Mouse (Mus musculus) right cerebral cortex, postnatal 25 days (tissue): ENCODE results near the gene Prdm15.
A peak's percentile ranks its signal among the peaks of the same experiment; 100 is the strongest.

Experiments
- DNase-seq: peaks from one replicate; pipeline ENCODE4 v3.0.0; 2022

Prdm15 gene

GRCm38 (mm10) chr16:97817414-97817813 is 34.2 kb downstream of the Prdm15 start:
- DNase-seq = no peak

- no peak for DNase-seq
Measured at GRCm38 (mm10) chr16:97815269-97815668, 36.4 kb downstream of the Prdm15 start.

GRCm38 (mm10) chr16:97814060-97814459 is 37.6 kb downstream of the Prdm15 start:
- DNase-seq = no peak

- no peak for DNase-seq
Measured at GRCm38 (mm10) chr16:97808881-97809280, 42.8 kb downstream of the Prdm15 start.

GRCm38 (mm10) chr16:97805646-97806045 is 46.0 kb downstream of the Prdm15 start:
- DNase-seq = no peak

GRCm38 (mm10) chr16:97804680-97805547 is 46.7 kb downstream of the Prdm15 start:
- peak; percentile 63 for DNase-seq

GRCm38 (mm10) chr16:97797950-97798869 is 53.4 kb downstream of the Prdm15 start:
- no peak for DNase-seq

- DNase-seq = no peak
Measured at GRCm38 (mm10) chr16:97797212-97797611, 54.4 kb downstream of the Prdm15 start.

- DNase-seq = no peak
Measured at GRCm38 (mm10) chr16:97794256-97794655, 57.4 kb downstream of the Prdm15 start.

GRCm38 (mm10) chr16:97783057-97783456 is 68.6 kb downstream of the Prdm15 start:
- no peak for DNase-seq

- peak; percentile 72 for DNase-seq
Measured at GRCm38 (mm10) chr16:97778353-97779025, 73.2 kb downstream of the Prdm15 start.

- DNase-seq = no peak
Measured at GRCm38 (mm10) chr16:97766501-97766900, 85.1 kb downstream of the Prdm15 start.

- DNase-seq = no peak
Measured at GRCm38 (mm10) chr16:97764626-97765025, 87.0 kb downstream of the Prdm15 start.

GRCm38 (mm10) chr16:97763990-97764340 is 87.7 kb downstream of the Prdm15 start:
- DNase-seq = no peak

- DNase-seq = peak; percentile 12
Measured at GRCm38 (mm10) chr16:97763061-97763989, 88.3 kb downstream of the Prdm15 start, which contains the start of gene Ripk4. Gene Ripk4, minus strand, starts transcription at chr16:97763787.

- no peak for DNase-seq
Measured at GRCm38 (mm10) chr16:97761782-97762181, 89.9 kb downstream of the Prdm15 start.

- DNase-seq = no peak
Measured at GRCm38 (mm10) chr16:97759681-97760080, 92.0 kb downstream of the Prdm15 start.

- DNase-seq = no peak
Measured at GRCm38 (mm10) chr16:97758288-97758687, 93.4 kb downstream of the Prdm15 start.

- DNase-seq = no peak
Measured at GRCm38 (mm10) chr16:97756460-97756859, 95.2 kb downstream of the Prdm15 start.

- no peak for DNase-seq
Measured at GRCm38 (mm10) chr16:97752316-97752941, 99.2 kb downstream of the Prdm15 start.

- no peak for DNase-seq
Measured at GRCm38 (mm10) chr16:97751884-97752283, 99.8 kb downstream of the Prdm15 start.
